Mouse (Mus musculus): ENCODE results near the gene Eif4g3. TPM values are rescaled to one million over a fixed set of nuclear protein-coding genes. Genes with fewer than 3 reads are reported as not detected.
"Not testable (repeated sequence)": the region's sequence is repeated elsewhere in the genome, so short reads cannot be mapped to it uniquely, and the experiment has no call there.

Gene Eif4g3
- 10 to 100 TPM; 42.5 to 49.0 TPM for polyA plus RNA-seq (2017; shearing (Covaris generic))

DNA sequence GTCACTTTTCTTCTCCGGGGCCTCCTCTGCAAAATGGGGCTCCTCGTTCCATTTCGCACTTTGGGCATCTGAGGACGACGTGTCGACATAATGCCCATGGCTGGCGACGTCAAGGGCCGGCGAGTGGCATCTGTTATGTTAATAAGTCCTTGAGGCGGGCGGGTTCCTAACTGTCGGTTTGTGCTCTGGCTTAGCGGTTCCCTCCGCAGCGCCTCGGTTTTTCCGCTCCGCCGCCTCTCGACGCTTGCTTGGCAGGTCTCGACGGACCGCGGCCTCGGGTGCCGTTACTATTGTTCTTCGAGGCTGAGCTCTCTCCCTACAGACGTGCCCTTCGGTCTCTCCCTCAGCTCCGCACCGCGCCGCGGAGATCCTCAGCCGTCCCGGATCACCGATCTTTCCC, at the start of gene Eif4g3:
TSS of gene Eif4g3 (plus strand) at position 133 of the 400 bp plus-strand sequence.
- peak; percentile 75 for ATAC-seq

DNA sequence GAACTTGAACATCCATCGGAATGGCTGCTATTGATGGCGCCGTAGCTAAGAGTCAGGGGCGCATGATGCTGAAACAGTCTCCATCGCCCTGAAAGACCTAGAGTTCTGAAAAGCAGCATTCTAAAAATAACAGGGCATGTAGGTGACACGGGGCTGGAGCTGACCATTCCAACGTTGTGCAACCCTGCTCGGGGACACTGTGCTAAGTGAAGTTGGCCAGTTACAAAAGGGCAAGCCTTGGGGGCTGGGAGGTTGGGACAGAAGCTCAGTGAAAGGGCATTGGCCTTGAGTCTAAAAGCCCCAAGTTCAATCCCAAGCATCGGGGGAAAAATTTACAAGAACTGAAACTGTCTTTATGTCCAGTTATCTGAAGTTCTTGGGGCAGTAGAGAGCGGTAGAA, 49.3 kb upstream of the Eif4g3 start:
- no peak for ATAC-seq

DNA sequence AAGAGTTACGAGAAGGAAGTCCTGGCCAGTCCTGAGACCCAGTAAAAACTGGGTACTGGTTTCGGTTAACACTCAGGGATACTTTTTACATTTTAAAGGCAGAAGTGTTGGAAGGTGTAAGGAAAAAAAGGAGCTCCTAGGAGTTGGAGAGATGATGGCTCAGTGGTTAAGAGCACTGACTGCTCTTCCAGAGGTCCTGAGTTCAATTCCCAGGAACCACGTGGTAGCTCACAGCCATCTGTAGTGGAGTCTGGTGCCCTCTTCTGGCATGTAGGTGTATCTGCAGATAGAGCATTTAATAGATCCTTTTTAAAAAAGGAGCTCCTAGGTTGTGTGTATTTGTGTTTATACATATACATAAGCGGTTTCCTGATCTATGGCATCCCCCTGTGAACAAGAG, 47.4 kb upstream of the Eif4g3 start:
- no peak for ATAC-seq

DNA sequence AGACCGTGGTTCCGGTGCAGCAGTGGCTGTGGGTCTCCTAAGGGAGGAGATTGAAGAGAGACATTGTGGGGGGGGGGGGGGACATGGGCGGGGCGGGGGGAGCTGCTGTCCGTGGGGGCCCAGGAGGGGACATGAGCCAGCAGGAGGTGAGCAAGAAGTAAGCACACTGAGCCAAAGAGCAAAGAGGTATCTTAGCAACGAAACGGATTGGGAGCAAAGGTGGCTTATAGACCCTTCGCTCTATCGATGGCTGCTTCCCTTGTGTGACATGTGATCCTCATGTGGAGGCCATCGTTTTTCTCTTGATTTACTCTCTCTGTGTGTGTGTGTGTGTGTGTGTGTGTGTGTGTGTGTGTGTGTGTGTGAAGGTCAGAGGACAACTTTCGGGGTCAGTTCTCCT, 46.4 kb upstream of the Eif4g3 start:
- no peak for ATAC-seq

DNA sequence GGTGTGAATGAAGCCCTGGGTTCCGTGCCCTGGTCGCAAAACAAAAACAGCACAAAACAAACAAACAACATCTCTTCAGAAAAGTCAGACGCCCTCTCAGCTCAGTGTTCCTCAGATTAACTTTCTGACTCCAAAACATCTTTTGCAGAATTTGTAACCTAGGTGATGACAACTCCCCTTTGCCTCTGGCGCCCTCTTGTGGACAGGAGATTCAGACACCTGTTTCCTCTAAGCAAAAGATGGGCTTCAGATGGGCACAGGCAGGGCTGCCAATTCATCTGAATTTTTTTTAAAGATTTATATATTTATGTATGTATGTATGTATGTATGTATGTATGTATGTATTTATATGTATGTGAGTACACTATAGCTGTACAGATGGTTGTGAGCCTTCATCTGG, 40.0 kb upstream of the Eif4g3 start:
- peak; percentile 61 for ATAC-seq

DNA sequence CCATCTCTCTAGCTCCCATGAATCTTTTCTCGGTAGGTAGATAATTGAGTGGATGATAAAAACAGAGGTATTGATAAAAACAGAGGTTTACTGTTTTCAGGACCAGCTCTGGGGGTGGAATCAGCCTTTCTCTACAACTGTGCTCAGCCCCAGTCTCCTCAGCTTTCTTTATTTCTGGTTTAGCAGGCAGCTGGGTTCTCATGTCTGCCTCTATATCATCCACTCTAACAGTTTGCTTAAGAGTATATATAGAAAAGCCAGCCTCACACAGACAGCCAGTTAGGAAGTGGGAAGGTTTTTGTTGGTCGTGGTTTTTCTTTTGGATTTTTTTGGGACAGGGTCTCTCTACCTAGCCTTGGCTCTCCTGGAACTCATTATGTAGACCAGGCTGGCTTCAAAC, 38.6 kb upstream of the Eif4g3 start:
- ATAC-seq = no peak

DNA sequence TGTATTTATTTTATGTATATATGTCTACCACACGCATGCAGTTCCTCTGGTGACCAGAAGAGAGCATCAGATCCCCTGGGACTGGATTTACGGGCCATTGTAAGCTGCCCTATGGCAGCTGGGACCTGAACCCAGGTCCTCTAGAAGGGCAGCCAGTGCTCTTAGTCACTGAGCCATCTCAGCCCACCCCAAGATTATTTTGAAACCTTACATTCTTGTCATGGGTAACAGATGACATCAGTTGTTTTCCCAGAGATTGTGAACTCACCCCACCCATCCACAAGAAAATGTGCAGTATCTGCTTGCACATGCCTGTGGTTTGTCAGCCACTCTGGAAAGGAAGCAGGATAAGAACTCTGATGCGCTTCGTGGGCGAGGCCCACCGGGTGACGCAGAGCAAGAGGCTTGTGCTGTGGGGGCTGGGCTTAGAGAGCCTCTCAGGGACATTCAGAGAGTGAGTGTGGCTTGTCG, 37.9 kb upstream of the Eif4g3 start:
- ATAC-seq = no peak

DNA sequence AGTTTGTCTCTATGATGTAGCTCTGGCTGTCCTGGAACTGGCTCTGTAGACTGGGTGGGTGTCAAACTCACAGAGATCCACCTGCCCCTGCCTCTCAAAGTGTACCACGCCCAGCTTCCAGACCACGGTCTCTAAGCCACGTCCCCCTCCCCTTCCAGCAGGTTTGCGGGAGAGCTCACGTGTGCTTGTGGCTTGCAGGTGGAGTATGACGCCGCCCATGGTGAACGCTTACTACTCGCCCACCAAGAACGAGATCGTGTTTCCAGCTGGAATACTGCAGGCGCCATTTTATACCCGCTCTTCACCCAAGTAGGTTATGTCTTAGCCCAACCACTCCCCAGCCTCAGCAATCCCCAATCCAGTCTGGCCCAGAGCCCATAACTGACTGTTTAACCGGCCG, 36.6 kb upstream of the Eif4g3 start:
- ATAC-seq = no peak

DNA sequence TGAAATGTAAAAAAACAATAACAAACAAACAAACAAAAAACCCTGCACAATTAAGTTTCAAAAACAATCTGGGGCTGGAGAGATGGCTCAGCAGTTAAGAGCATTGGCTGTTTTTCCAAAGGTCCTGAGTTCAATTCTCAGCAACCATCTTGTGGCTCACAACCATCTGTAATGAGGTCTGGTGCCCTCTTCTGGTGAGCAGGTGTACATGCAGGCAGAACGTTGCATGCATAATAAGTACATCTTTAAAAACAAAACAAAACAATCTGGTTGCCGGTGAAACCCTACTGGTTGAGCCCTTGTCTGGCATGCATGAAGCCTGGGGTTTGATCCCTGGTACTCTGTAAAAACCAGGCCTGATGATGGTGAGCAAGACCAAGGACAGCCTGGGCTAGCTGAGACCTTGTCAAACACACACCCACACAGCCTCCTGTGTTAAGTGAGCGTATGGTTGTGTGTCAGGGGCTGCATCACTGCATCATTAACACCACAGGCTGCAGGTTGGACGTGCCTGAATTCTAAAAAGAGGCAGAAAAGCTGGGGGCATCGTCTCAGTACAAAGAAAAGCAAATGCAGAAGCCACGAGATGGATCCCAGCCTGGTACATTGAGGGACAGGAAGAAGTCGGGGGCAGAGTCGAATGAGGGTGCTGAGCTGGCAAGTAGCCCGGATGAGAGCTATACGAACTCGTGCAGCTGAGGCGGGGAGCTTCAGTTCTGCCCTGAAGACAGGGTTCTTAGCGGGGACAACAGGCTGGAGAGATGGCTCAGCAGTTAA, 32.7 kb upstream of the Eif4g3 start:
- ATAC-seq = no peak

DNA sequence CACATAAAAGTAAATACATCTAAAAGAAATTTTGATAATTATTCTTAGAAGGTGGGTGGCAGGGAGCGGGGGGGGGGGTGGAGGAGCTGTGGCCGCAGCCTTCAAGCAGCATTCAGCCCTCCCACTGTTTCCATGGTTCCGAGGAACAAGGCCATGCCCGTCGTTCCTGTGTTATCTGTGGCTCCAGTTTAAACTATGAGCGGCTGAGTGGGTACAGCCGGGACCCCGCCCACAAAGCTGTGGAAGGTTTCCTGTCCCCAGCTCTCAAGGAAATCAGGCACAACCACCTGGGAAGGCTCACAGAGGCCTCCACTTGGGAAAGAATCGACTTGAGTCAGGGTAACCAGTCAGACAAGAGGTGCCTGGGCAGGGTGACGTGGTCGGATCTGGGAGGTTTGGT, 32.1 kb upstream of the Eif4g3 start:
- ATAC-seq = no peak

DNA sequence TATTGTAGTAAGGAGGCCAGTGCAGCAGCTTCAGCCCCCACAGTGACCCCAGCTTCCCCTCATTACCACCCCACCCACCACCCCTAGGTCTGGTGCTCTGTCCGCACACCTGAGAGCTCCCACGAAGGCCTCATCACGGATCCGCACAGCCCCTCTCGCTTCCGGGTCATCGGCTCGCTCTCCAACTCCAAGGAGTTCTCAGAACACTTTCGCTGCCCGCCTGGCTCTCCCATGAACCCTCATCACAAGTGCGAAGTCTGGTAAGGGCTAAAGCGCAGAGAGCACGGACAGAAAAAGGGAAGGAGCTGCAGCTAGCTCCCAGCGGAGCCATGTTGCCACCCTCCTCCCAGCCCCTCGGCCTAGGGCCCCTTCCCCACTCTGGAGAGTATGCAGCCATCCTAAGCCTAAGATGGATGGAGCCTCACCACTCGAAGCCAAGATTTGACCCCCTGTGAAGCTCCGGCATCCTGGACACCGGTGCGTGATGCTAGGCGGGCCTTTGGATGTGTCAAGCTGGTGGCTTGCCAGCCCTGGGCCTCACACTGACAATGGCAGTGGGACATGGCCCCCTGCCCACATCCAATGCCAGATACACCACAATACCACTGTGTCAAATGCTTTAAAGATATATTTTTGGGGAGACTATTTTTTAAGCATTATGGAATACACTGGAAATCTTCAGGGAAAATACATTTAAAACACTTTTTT, 30.0 kb upstream of the Eif4g3 start:
- no peak for ATAC-seq

DNA sequence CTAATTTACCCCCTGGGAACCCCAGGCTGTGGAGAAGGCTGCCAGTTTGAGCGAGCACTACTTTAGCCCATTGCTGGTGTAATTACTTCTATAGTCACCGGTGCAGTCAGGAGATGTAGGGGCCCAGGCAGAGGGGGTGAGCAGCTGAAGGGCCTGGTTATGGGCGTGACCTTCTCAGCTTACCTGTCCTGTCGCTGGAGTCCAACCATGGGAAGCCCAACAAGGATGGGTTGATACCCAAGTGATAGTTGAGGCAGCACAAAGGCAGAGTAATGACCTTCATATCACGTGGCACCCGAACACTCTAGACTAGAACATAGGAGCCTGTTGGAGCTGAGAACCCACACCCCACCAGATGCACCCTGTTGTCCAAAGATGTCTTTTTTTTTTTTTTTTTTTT, 29.4 kb upstream of the Eif4g3 start:
- ATAC-seq = no peak

DNA sequence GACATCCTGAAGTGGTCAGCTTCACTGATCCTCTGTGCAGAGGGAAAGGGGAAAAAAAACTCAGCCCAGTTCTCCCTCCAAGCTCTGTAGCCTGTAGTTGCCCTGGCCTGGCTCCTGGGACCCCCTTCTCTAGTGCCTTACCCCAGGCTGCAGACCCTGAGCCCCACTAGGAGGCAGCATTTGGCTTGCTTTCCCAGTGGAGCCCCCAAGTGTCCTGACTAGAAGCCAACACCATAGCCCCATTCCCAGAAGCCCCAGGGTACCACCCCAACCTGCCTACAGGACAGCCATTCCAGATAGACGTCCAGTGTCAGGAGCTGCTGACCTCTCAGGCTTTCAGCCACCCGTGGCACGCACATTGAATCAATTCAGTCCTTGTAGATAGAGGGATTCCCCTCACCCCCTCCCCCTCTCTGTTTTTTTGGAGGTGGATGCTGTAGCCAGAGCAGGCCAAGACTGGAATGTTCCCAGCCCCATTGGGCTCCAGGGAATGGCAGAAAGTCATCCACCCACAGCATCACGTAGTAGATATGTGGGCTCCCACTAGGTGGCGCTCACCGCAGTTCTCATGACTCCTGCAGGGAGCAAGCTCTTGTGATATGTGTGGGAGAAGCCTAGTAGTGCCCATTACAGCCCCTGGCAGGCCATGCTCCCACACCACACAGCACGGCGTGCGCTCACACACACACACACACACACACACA, 28.8 kb upstream of the Eif4g3 start:
- no peak for ATAC-seq

DNA sequence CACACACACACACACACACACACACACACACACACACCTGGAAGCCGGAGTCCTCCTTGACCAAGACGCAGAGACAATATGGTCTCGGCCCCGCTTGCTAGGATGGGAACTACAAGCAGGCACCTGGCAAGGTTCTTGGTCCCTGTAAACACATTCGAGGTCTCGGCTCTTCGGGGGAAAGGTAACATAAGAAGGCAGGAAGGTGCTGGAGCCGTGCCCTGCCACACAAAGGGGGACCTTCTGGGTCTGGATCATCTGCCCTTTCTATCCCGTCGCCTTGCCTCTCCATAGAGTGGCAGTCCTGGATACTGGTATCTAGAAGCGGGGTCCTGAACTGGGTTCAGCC, 28.3 kb upstream of the Eif4g3 start:
- no peak for ATAC-seq

DNA sequence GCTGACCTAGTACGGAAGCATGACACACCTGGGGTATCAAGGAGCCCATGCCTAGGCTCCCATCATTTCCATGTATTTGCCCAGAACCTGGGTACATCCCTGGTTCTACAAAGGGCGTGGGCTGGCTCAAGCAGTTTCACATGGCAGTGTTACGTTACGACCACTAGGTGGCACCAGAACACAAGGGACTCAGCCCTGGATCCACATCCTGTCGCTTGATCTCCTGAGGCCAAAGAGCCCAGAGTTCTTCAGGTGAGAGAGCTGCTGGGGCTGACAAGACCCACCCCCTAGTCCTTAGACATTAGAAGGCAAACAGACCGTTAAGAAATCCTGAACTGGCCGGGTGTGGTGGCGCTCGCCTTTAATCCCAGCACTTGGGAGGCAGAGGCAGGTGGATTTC, 24.6 kb upstream of the Eif4g3 start:
- ATAC-seq = peak; percentile 95

DNA sequence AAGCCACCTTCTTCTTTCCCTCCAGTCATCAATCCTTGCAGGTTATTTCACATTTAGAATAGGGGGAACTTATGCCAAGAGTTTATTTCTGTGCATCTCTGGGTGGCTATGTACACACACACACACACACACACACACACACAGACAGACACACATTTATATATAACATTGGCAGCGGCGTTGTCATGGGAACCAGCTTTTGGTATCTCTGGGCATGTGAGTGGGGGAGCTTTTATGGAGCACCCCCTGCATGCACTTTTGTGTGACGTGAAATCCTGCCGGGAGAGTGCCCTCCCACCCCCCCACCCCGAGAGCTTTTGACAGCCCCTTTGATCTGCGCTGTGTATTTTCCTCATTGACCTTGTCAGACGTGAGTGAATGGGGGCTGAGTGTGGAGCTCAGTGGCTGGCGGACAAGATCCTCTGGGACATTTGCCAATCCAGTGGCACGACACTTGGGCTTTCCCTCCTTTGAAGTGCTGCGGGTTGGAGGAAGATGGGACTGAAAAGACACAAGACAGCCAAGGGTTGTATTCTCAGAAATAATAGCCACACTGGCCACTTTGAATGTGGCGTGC, 22.1 kb upstream of the Eif4g3 start:
- not testable (repeated sequence) for ATAC-seq

DNA sequence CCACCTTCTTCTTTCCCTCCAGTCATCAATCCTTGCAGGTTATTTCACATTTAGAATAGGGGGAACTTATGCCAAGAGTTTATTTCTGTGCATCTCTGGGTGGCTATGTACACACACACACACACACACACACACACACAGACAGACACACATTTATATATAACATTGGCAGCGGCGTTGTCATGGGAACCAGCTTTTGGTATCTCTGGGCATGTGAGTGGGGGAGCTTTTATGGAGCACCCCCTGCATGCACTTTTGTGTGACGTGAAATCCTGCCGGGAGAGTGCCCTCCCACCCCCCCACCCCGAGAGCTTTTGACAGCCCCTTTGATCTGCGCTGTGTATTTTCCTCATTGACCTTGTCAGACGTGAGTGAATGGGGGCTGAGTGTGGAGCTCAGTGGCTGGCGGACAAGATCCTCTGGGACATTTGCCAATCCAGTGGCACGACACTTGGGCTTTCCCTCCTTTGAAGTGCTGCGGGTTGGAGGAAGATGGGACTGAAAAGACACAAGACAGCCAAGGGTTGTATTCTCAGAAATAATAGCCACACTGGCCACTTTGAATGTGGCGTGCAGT, 17.9 kb upstream of the Eif4g3 start:
- not testable (repeated sequence) for ATAC-seq

DNA sequence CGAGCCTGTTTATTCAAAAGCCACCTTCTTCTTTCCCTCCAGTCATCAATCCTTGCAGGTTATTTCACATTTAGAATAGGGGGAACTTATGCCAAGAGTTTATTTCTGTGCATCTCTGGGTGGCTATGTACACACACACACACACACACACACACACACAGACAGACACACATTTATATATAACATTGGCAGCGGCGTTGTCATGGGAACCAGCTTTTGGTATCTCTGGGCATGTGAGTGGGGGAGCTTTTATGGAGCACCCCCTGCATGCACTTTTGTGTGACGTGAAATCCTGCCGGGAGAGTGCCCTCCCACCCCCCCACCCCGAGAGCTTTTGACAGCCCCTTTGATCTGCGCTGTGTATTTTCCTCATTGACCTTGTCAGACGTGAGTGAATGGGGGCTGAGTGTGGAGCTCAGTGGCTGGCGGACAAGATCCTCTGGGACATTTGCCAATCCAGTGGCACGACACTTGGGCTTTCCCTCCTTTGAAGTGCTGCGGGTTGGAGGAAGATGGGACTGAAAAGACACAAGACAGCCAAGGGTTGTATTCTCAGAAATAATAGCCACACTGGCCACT, 13.7 kb upstream of the Eif4g3 start:
- ATAC-seq = not testable (repeated sequence)

DNA sequence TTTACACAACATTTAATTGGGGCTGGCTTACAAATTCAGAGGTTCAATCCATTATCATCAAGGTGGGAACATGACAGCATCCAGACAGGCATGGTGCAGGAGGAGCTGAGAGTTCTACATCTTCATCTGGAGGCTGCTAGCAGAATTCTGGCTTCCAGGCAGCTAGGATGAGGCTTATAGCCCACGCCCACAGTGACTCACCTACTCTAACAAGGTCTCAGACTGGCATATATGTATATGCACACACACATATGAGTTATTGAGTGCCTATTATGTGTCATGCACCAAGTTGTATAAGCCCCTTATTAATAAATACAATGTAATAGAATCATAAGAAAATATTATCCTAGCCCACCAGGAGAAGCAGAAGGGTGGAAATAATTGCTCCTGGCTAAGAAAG, 10.0 kb upstream of the Eif4g3 start:
- no peak for ATAC-seq

DNA sequence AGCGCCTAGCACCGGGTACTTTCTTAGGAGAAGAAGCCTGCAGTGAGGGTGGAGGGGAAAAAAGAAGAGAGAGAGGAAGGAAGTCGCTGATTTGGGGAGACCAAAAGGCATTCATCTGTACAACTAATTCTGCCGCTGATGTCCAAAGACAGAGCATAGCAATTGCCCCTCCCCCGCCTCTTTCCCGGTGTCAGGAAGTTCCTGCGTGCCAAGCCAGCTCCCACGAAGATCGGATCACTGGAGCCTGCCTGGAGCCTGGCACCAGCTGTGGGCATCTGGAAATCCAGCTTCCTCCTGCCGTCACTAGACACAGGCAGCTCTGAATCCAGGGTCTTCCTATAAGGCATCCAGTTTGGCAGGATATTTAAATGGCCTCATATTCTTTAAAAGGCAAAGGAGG, 8.6 kb upstream of the Eif4g3 start:
- ATAC-seq = no peak

DNA sequence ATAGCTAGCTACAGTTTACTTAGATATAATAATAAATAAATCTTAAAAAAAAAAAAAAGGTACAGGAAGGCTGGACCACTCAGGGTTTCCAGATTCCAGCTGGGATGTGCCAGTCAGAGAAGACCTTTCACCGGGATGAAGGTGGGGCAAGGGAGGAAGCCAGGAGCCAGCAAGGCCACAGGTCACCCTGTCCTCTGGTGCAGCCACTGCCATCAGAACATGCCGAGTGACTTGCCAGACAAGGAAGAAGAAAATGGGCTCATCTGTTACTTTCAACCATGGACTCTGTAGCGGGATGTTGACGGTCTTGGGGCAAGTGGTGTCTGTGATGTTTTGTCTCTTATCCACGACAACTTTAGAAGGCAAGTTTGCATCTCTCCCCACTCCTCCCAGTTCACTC, 8.1 kb upstream of the Eif4g3 start:
- ATAC-seq = no peak

DNA sequence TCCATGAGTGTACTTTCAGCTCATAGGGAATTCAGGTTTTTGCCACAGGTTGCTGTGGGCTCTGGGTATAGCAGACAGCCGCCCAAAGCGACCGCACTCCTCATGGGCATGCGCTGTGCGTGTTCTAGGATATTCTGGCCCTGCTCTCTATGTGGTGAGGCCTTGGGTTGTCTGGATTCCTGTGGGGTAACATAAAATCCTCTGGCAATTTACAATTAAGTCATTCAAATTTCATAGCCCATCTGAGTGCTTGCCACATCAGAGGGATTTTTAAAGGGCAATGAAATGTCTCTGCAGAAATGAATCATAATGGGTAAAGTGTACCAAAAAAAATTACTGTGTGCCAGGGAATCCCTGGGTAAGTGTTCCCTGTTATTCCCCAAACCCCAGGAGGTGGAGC, 3.4 kb upstream of the Eif4g3 start:
- ATAC-seq = no peak

DNA sequence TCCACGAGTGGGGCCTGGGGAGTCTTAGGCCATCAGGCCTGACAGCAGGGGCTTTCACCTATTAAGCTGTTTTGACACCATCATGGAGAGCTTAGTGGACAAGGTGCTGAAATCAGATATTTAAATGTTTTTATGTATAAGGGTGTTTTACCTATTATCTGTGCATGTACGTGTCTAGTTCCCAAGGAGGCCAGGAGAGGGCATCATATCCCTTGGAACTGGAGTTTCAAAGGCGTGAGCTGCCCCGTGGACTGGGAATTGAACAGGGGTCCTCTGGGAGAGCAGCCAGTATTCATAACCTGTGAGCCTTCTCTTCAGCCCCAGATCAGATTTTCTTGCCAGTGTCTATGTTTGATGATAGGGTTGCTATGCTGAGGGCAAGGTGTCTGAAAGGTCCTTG, 2.4 kb upstream of the Eif4g3 start:
- ATAC-seq = no peak

Measured in CD4-positive, CD25-positive, alpha-beta regulatory T cell, adult 4 months (primary cell).